Mouse (Mus musculus): Measurements from ENCODE around the gene 1190005I06Rik.

DNA sequence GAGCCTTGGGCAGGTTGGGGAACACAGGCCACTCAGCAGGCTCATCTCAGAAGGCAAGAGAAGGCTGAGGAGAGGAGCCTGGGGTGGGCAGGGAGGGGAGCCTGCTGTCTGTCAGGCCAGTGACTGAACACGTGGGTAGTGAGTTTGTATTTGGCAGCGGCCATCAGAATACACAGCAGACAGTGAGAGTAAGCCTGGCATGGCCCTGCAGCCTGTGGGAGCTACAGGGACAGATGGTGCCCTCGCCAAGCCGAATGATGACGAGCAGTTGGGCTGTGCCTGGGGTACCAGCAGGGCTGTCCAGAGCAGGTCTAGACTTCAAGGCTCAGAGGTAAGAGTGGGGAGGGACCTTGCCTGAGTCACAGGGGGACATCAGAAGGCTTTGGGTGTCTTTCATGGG, 20.1 kb downstream of the 1190005I06Rik start:
- TF ChIP-seq CTCF (IDR thresholded peaks at IDR 0.05) (no peak), EP300 (IDR thresholded peaks at IDR 0.05) (no peak)
